Mouse (Mus musculus) neural tube, embryonic 14.5 days (tissue): ENCODE results near the gene Aagab. TPM values are rescaled to one million over a fixed set of nuclear protein-coding genes. Genes with fewer than 3 reads are reported as not detected.

Source experiments
- ATAC-seq: fragments of 200-750 bp; cut with Nextera tagmentation; 2 replicates; pipeline ENCODE4 v1.8.0; 2017; ENCODE audit warnings: low read depth, mild to moderate bottlenecking, moderate TSS enrichment, moderate library complexity
- H3K27ac ChIP-seq: fragments of 300-500 bp; sonication (generic); 2 replicates; pipeline ENCODE4 v1.5.1; 2014; ENCODE audit warnings: low read depth, mild to moderate bottlenecking, control low read depth, low read length, moderate library complexity, mixed read lengths
- H3K27me3 ChIP-seq: fragments of 300-500 bp; sonication (generic); 2 replicates; pipeline ENCODE4 v1.6.1; 2014; ENCODE audit warnings: low read length; ENCODE audit not compliant: control insufficient read depth, insufficient read depth
- H3K36me3 ChIP-seq: fragments of 300-500 bp; sonication (generic); 2 replicates; pipeline ENCODE4 v1.6.1; 2014; ENCODE audit warnings: low read length, mixed read lengths; ENCODE audit not compliant: control insufficient read depth, insufficient read depth
- H3K4me1 ChIP-seq: fragments of 300-500 bp; sonication (generic); 2 replicates; pipeline ENCODE4 v1.6.1; 2014; ENCODE audit warnings: low read length; ENCODE audit not compliant: control insufficient read depth, insufficient read depth
- H3K4me2 ChIP-seq: fragments of 300-500 bp; sonication (generic); 2 replicates; pipeline ENCODE4 v1.6.1; 2014; ENCODE audit warnings: mild to moderate bottlenecking, low read depth, low read length, control low read depth
- H3K4me3 ChIP-seq: fragments of 300-500 bp; sonication (generic); 2 replicates; pipeline ENCODE4 v1.5.1; 2014; ENCODE audit warnings: low read depth, low read length, control low read depth, mixed read lengths
- H3K9ac ChIP-seq: fragments of 300-500 bp; sonication (generic); replicated peaks from 2 replicates; pipeline ENCODE4 v1.6.1; 2014; ENCODE audit warnings: low read depth, mild to moderate bottlenecking, control low read depth, low read length, mixed read lengths
- H3K9me3 ChIP-seq: fragments of 300-500 bp; sonication (generic); 2 replicates; pipeline ENCODE4 v1.6.1; 2016; ENCODE audit warnings: low read length; ENCODE audit not compliant: control insufficient read depth
- WGBS: fragments of 180-500 bp; shearing (Covaris S2); extraction: QIAGEN DNeasy Blood & Tissue Kit; methylation state at CpG from one replicate; pipeline ENCODE4 v1.1.7; 2014; 5-methylcytosine and 5-hydroxymethylcytosine counted together
- polyA plus RNA-seq: library from polyadenylated mRNA; unstranded; fragments of >200 nt; fragmentation: Nextera tagmentation; extraction: Ambion mirVana; gene quantifications from 2 replicates; pipeline ENCODE4 v1.2.1, GENCODE M21; 2014

Gene Aagab
- polyA plus RNA-seq, 1 experiment from 2014 or later = 51.6 TPM

DNA sequence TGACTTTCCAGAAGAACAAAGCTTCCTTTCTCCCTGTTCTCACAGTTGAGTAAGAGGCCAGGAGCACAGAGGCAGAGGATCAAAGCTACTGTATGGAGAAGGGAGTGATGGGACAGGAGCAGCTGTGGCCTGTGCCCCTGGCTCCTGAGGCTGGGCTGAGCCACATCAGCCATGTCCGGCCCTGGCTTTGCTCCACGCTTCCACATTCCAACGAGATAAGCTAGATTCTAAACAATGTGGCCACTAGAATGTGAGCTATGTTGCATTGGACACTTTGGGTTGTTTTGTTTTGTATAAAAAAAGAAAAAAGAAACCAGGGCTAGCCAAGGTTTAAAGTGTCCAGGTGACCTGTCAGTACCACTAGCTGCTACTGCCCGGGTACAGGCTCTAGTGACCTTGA lies 54.7 kb downstream of the Aagab start:
- peaks cover 7% of the 10 kb centered on the region; the same call in 1 of the 2 replicates for H3K4me1 ChIP-seq
- H3K4me2 ChIP-seq = no peak overlapping the region
- H3K9ac ChIP-seq = no peak overlapping the region
- 96% methylated on average over 4 of the region's 4 CpGs for WGBS
- ATAC-seq = no peak
- no peaks in the 10 kb centered on the region for H3K9me3 ChIP-seq
- H3K36me3 ChIP-seq = no peaks in the 10 kb centered on the region
- no peaks in the 10 kb centered on the region for H3K27me3 ChIP-seq
- no peak overlapping the region for H3K4me3 ChIP-seq
- H3K27ac ChIP-seq = no peak overlapping the region

GRCm38 (mm10) chr9:63658436-63658835 lies 56.0 kb downstream of the Aagab start:
- Histone ChIP-seq H3K4me1 (peaks cover 5% of the 10 kb centered on the region; the same call in 1 of the 2 replicates), H3K9me3 (no peaks in the 10 kb centered on the region), H3K27ac (no peak overlapping the region), H3K9ac (no peak overlapping the region), H3K27me3 (no peaks in the 10 kb centered on the region), H3K4me3 (no peak overlapping the region), H3K36me3 (no peaks in the 10 kb centered on the region), H3K4me2 (no peak overlapping the region)
- WGBS = 90% methylated on average over 9 of the region's 9 CpGs
- no peak for ATAC-seq

DNA sequence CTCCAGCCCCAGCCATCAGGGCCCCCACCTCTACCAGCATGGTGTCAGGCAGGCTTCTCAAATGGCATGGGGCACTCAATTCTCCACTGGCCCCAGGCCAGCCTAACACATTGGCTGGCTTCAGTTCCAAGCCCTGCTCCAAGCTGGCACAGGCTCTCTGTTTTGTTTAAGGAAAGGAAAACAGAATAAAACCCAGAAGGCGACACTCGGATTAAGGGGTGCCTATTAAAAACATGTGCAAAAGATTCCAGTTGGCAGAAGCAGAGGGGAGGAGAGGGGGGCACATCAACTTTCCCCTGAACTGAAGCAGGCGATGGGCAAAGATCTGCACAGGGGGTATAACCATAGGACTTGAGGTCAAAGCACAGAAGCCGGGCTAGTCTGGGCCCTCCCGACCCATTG lies 56.5 kb downstream of the Aagab start:
- Histone ChIP-seq H3K4me1 (no peaks in the 10 kb centered on the region; the same call in 1 of the 2 replicates), H3K9ac (no peak overlapping the region), H3K4me2 (no peak overlapping the region), H3K4me3 (no peak overlapping the region), H3K9me3 (no peaks in the 10 kb centered on the region), H3K36me3 (no peaks in the 10 kb centered on the region), H3K27ac (no peak overlapping the region), H3K27me3 (no peaks in the 10 kb centered on the region)
- WGBS = 72% methylated on average over 5 of the region's 5 CpGs
- ATAC-seq = no peak

GRCm38 (mm10) chr9:63660061-63660460 lies 57.6 kb downstream of the Aagab start:
- no peak for ATAC-seq
- no peaks in the 10 kb centered on the region for H3K36me3 ChIP-seq
- no peaks in the 10 kb centered on the region for H3K27me3 ChIP-seq
- no peak overlapping the region for H3K4me3 ChIP-seq
- H3K4me2 ChIP-seq = no peak overlapping the region
- no peaks in the 10 kb centered on the region for H3K9me3 ChIP-seq
- WGBS = 94% methylated on average over 4 of the region's 4 CpGs
- H3K27ac ChIP-seq = no peak overlapping the region
- no peak overlapping the region for H3K9ac ChIP-seq
- H3K4me1 ChIP-seq = peaks cover 3% of the 10 kb centered on the region; the same call in 1 of the 2 replicates

DNA sequence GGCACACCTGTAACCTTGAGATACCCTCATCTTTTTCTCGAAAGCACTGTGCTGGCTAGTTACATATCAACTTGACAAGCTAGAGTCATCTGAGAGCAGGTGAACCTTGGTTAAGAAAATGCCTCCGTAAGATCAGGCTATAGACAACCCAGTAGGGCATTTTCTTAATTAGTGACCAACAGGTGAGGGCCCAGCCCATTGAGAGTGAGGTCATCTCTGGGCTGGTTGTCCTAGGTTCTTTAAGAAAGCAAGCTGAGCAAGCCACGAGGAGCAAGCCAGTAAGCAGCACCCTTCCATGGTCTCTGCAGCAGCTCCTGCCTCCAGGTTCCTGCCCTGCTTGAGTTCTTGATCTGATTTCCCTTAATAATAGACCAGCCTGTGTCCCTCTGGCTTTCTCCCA lies 58.2 kb downstream of the Aagab start:
- WGBS = 94% methylated on average over 3 of the region's 3 CpGs
- H3K36me3 ChIP-seq = no peaks in the 10 kb centered on the region
- no peak overlapping the region for H3K27ac ChIP-seq
- H3K4me1 ChIP-seq = peaks cover 7% of the 10 kb centered on the region; the same call in 1 of the 2 replicates
- H3K9me3 ChIP-seq = no peaks in the 10 kb centered on the region
- no peak overlapping the region for H3K4me3 ChIP-seq
- no peak overlapping the region for H3K4me2 ChIP-seq
- H3K27me3 ChIP-seq = no peaks in the 10 kb centered on the region
- no peak for ATAC-seq
- no peak overlapping the region for H3K9ac ChIP-seq

DNA sequence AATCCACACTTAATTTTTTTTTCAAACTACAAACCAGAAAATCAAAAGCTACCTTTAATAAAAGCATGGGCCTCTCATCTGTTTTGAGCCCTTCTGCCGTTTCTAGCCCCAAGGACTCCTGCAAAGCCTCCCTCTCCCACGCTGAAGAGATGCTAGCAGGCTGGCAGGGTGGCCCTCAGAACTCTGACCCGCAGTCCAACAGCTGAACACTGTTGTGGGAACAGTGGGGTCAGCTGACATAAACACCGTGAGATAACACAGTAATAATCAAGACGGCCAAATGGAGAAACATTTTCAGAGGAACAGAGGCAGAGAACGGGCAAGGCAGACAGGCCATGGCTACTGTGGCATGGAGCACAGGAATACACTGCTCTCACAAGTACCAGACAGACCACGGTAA lies 60.3 kb downstream of the Aagab start:
- H3K27me3 ChIP-seq = no peaks in the 10 kb centered on the region
- peaks cover 26% of the 10 kb centered on the region for H3K4me1 ChIP-seq
- no peak overlapping the region for H3K9ac ChIP-seq
- no peak overlapping the region for H3K4me3 ChIP-seq
- H3K27ac ChIP-seq = no peak overlapping the region
- no peak for ATAC-seq
- H3K4me2 ChIP-seq = no peak overlapping the region
- no peaks in the 10 kb centered on the region for H3K9me3 ChIP-seq
- WGBS = 87% methylated on average over 7 of the region's 7 CpGs
- no peaks in the 10 kb centered on the region for H3K36me3 ChIP-seq

DNA sequence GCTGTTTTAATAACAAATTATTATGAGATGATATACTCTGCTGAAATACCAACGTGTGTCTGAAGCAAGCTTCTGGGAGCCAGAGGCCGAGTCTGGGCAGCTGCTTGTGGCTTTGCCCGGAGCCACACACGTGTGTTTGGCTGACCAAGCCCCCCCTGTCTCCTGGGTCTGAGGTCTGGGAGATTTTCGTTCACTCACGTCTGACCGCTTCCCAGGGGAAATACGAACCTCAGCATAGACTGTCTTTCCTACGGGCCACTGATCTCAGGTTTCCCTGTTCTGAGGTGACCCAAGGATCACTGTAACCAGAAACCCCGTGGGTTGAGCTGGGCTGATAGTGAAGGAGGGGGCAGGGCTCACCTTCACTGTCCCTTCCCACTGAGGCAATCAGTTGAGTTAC lies 60.8 kb downstream of the Aagab start:
- peaks cover 30% of the 10 kb centered on the region for H3K4me1 ChIP-seq

GRCm38 (mm10) chr9:63664300-63664745 lies 61.9 kb downstream of the Aagab start:
- Histone ChIP-seq H3K4me3 (no peak overlapping the region), H3K4me2 (no peak overlapping the region), H3K36me3 (no peaks in the 10 kb centered on the region), H3K27me3 (no peaks in the 10 kb centered on the region), H3K9me3 (no peaks in the 10 kb centered on the region), H3K4me1 (peaks cover 32% of the 10 kb centered on the region), H3K9ac (no peak overlapping the region), H3K27ac (no peak overlapping the region; the same call in 1 of the 2 replicates)
- WGBS = 70% methylated on average over 2 of the region's 2 CpGs
- no peak for ATAC-seq

More for the DNA sequence above, 60.8 kb downstream of the Aagab start:
- Histone ChIP-seq H3K36me3 (no peaks in the 10 kb centered on the region), H3K27me3 (no peaks in the 10 kb centered on the region), H3K27ac (no peak overlapping the region), H3K4me3 (no peak overlapping the region), H3K9me3 (no peaks in the 10 kb centered on the region), H3K9ac (no peak overlapping the region), H3K4me2 (no peak overlapping the region)
- 83% methylated on average over 10 of the region's 10 CpGs for WGBS
- no peak for ATAC-seq

GRCm38 (mm10) chr9:63664792-63665646 lies 62.6 kb downstream of the Aagab start:
- WGBS = 32% methylated on average over 13 of the region's 13 CpGs
- ATAC-seq = peak; percentile 70; the same call in 1 of the 2 replicates
- H3K9me3 ChIP-seq = no peaks in the 10 kb centered on the region
- peak overlapping the region; percentile 64; the same call in 1 of the 2 replicates for H3K27ac ChIP-seq
- H3K4me3 ChIP-seq = no peak overlapping the region
- peaks cover 32% of the 10 kb centered on the region for H3K4me1 ChIP-seq
- H3K36me3 ChIP-seq = no peaks in the 10 kb centered on the region
- no peak overlapping the region for H3K9ac ChIP-seq
- no peak overlapping the region for H3K4me2 ChIP-seq
- H3K27me3 ChIP-seq = no peaks in the 10 kb centered on the region
